Mouse (Mus musculus): ENCODE measurements around the gene Get4.

Gene Get4

DNA sequence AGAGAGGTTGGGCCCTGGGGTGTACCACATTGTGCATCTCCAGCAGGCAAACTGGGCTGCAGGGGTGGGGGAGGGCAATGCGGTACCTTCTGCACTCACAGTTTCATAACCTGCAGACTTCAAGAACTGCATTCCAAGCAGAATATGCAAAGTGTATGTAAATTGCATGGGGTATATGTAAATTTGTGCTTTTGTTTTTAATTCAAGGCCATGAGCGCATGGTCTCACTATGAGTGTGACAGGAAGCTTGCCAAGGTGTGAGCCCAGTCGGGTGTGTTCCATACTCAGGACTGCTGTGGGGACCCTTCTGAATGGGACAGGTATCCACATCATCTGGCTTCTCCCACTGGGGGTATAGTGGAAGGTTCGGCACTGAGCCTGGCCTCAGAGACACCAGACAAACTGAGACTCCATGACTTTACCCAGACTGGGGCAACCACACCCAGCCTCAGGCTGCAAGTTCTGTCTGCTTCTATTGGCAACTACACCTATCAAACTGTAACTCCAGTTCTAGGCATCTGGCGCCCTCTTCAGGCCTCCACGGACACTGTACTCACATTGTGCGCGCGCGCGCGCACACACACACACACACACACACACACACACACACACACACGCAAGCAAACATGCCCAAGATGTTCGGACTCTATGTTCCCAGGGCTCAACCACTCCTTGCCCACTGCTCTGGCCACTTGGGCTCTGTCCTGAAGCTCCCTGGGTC lies 31.5 kb downstream of the Get4 start:
- DNase-seq: no peak

DNA sequence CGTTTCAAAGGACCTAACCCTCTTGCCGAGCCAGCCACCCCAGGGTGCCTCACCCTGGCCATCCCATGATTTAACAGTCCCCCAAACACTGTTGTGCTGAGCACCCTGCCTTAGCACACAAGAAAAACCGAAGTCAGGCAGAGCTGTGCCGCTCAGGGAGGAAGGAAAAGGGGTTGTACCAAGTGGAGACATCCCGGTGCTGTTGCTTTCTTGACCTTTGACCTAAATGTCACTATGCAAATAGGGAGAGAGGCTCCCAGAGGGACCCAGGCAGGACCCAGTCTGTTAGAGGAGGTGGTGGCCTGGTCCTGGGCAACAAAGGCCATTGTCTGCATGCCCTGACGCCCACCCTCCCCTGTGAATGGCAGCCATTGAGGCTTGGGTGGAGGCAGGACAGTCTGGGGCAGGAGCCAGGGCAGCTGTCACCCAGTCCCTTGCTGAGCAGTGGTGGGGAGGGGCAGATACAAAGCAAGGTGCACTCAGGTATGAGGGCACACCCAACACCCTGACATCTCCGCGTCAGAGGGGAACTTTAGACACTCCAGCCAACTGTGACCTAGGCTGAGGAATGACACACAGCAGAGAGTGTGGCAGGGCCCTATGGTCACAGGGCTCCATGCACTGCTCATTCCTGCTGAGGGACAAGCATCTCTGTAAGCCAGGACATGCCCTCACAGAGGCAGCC lies 33.4 kb downstream of the Get4 start:
- DNase-seq: no peak

DNA sequence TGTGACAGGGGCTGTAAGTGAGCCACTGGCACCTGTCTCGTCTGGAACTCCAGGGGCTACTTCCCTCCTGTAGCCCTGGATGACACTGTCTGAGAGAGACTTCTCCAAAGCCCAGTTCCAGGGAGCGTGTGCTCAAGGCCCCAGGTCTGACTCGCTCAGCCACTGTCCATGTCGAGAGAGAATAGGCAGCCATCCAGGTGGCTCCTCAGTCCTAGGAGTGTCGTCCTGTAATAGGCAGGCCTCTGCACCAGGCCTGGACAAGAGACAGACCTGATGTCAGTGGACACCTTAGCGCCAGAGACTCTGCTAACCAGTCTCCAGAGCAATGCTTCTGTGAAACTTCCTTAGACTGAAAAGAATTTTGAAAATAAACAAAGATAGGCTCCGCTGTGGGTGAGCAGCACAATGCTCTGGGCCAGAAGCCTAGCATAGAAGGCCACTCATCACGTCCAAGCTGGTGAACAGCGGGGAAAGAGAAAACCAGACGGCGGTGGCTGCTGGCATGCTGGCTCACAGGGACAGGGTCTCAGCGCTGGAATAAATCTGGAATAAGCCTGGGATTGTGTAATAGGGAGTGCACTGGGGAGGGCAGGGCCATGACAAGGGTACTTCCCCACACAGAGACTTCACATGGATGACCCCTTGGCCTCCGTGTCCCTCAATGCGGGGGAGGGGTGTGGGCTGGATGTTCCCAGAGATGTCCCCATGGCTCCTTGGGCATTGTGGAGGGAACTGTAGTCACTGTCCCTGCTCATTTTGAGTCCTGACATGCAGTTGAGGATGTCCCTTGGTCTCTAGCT lies 34.2 kb downstream of the Get4 start:
- DNase-seq: no peak

DNA sequence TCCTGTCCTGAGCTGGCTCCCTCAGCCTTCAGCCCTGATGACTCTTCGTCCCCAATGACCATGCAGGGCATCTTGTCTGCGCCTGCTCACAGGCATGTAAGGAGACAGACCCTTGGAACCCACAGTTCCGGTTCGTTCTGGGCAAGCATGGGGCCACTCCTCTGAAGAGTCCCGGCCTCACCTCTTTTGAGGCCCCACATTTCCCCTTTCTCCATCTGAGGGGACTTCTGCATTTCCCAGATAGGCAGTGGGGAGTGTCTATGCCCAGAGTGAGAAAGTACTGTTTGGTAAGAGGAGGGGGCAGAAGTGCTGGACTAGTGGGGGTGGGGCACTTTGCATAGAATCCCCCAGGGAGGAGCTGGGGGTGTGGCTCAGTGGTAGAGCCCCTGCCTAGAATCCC lies 35.0 kb downstream of the Get4 start:
- DNase-seq: no peak

DNA sequence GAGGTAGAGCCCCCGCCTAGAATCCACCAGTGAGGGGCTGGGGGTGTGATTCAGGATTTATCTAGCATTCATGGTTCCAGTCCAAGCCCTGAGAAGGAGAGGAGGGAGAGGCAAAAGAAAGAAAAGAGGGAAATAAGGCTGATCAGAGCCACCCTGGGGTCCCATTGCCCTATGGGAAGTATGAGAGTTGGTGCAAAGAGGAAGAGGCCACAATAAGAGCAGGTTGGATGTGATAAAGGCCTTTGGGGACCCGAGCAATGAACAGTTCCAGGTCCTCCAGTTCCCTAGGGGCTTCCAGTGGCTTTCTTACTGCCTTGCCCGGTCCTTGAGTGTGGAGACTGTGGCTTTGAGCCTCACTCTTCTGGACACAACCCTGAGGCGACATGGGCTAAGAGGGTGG lies 35.7 kb downstream of the Get4 start:
- no peak for DNase-seq

DNA sequence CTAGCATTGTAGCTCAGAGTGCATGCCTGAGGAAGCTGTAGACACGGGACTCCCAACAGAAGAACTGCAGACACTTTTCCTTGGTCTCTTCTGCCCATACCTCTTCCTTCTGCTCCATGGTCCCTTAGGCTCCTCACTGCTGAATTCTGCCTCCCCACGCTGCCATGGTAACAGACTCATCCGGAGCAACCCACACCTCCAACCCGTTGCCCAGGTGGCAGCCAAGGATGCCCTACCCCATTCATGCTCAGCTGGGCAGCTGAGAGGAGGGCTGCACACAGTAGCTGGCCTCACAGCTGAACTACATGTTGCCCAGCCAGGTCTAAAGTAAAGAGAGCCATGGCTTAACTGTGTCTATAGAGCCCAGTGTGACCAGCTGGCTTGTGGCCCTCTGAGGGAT lies 36.5 kb downstream of the Get4 start:
- DNase-seq: no peak

DNA sequence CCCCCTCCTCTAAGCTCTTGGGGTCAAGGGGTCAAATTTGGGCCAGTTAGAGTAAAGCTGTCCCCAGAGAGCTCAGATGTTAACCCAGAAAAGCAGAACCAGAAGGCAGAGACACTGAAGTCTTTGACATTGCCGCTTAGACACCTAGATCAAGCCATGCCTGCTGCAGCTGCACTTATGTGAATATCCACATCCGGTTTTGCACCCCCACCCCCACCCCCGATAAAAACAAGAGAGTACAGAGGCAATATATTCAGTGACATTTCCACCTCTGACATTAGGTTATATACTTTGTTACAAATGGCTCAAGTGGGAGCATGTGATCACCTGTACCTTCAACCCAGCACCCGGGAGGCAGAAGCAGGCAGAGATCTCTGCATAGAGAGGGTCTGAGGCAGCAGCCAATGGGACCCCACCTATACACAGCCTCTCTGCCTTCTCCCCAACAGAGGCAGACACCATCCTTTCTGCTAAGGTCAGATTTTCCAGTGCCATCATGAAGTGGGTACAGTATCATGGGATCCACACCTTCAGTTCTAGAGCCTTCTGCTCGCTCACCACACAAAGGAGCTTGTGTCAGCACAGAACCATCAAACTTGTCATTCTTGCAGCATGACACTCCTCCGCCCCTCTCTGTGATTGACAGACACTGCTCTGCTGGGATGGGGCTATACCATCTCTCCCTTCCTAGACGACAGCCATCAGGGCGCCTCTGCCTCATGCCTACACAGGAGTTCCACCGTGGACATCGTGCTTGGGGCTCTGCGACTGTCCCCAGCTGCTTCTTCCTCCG lies 38.5 kb downstream of the Get4 start:
- no peak for DNase-seq

DNA sequence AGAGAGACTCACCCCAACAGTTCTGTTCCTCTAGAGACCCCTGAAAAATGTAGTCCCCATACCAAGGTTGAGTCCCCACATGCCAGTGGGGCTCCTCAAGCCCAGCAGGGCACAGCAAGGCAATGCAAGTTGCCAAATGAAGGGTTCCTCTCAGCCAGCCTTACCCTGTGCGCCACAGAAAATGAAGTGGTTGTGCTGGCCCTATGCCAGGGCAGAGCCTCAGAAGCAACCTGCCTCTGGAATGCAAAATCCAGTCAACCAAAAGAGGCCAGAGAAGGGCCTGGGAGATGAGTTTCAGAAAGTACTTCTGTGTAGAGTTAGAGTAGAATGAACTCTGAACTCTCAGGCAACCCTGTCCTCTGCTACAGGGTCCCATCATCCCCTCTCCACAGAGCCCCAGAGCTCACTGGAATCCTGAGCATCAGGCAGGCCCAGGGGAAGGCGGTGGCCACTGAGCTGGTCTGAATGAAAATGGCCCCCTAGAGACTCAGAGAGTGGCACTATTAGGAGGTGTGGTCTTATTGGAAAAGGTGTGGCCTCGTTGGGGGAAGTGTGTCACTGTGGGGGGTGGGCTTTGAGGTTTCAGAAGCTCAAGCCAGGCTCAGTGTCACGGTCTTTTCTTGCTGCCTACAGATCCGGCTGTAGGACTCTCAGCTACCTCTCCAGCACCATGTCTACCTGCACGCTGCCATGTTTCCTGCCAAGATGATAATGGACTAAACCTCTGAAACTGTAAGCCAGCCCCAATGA lies 39.9 kb downstream of the Get4 start:
- peak; percentile 77 to 79 for DNase-seq

DNA sequence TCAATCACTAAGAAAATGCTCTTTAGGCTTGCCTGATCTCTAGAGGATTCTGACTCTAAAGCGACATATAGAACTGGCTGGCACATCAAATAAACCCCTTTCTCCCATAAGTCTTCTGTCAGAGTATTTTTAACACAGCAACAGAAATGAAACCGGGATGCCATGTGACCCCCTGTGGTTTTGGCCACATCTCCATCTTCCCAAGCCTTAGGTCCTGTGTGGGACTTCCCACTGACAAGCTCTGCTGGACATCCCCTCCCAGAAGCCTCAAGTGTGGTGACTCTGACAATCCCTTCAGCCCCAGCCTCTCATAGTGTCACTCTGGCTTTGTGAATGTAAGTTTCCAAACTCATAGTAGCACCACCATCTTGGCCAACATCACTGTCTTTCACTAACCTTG lies 42.0 kb downstream of the Get4 start:
- no peak for DNase-seq

DNA sequence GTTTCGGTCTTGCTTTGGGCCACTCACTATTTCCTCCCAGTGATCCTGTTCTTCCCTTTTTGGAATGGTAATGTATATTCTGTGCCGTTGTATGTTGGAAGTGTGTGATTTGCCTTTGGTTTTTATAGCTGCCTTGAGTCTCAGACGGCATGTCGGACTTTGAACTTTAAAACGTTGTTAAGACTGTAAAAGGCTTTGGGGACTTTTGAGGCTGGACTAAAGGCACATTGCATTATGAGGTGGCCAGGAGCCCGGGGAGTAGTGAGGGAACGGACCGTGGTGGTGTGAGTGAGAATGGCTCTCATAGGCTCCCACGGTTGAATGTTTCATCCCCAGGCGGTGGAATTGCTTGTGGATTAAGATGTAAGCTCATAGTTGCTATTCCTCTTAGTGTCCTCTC lies 45.0 kb downstream of the Get4 start:
- no peak for DNase-seq

DNA sequence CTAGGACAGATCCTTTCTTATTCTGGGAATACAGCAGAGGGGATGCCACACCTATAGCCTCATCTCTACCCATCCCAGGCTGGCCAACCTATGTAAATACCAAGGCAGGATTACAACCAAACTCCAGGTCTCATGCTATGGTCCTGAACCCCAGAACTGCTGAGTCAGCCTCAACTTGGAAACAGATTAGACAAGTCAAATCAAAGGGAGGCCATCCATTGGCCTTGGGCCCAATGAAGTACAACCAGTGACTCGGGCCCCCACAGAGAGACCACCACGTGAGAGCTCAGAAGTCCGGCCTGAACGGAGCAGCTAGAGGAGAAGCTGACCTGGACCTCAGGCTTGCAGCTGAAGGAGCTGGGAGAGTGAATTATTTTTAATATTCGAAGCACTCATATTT lies 45.6 kb downstream of the Get4 start:
- no peak for DNase-seq

DNA sequence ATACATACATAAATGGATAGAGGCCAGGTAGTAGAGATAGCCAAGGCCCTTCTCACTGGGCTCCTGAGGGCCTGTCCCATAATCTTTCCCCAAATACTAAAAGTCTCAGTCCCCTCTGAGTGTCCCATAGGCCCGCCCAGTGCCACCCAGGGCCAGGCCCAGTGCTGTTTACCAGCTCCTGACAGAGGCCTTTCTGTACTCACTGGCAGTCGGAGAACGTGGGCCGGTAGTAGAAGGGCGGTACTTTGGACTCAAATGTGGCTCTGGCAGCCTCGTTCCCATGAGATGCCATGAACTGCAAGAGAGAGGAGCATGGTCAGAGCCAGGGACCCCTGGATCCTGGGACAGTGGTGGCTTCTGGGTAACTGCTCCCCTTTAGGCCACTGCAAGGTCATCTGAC lies 50.0 kb downstream of the Get4 start:
- DNase-seq: no peak

DNA sequence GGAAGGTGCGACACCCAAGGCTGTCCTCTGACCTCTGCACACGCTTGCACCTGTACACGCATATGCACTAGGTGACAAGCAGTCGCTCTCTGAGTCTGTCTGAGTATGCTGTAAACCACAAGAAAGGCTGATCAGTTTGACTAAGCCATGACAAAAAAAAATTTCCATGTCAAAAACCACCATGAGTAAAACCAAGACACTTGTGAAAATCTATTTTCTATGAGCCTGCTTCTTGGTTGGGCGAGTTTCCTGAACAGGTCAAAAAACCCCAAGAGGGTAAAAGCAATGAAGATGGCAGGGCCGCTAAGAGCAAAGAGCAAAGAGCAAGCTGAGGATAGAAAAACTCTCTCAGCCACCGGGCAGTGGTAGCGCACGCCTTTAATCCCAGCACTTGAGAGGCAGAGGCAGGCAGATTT lies 51.5 kb downstream of the Get4 start:
- DNase-seq: no peak

DNA sequence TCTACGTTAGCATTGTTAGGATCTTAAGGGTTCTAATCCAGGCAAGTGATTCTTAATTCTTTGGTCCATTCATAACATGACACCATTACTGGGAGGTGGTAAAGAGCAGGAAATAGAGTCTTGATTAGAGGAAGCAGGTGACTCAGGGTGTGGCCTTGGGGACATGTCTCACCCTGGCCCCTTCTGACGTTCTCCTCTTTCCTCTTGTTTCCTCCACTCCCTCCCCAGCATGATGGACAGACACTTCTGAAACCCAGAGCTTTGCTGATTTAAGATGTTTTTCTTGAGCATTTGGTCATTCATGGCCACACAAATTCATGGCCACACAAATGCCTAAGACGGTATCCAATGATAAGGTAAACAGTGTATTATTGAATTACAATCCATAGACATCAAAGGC lies 57.8 kb downstream of the Get4 start:
- no peak for DNase-seq

DNA sequence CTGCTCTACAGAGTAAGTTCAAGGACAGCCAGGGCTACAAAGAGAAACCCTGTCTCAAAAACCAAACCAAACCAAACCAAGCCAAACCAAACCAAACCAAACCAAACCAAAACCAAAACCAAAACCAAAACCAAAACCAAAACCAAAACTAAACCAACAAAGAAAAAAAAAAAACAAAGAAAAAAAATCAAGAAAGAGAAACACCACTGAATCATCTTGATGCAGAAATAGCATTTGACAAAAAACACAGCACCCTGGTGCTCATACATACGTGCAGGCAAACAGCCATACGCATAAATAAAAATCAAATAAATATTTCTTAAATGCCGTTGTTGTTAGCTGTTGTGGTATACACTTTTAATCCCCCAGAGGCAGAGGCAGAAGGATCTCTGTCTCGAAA lies 58.4 kb downstream of the Get4 start:
- no peak for DNase-seq

DNA sequence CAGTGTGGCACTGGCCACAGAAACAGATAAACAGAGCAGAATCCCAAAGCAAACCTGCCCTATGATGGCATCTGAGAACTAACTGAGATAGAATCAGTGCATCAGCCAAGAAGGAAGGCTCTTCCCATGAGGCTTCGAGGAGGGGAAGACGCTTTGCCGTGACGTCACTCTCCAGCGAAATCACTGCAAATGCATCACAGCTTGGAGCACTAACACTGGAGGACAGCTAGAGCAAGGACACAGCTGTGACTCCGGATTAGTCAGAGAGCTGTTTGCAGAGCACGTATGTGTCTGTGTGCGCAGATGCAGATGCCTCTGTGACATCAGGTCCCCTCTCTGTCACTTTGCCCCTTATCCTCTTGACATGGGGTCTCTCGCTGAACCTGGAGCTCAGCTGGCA lies 59.7 kb downstream of the Get4 start:
- no peak for DNase-seq

DNA sequence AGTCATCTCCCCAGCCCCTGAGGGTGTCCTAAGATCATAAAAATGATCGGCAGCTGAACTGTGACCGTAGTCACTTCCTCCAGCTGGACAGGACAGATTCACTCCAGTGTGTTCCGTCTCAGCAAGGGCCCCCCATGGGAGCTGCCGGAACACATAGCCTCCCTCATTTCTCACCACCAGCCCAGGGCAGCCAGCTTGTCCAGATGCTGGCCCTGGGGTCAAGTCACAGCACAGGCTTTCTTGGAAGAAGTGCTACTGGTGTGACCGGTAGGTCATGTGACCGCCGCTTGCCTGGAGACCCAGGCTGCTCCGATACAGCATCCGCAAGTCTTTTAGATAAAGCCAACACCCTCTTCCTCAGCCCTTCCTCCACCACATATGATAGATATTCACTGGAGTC lies 61.4 kb downstream of the Get4 start:
- peak; percentile 42 to 76 for DNase-seq

DNA sequence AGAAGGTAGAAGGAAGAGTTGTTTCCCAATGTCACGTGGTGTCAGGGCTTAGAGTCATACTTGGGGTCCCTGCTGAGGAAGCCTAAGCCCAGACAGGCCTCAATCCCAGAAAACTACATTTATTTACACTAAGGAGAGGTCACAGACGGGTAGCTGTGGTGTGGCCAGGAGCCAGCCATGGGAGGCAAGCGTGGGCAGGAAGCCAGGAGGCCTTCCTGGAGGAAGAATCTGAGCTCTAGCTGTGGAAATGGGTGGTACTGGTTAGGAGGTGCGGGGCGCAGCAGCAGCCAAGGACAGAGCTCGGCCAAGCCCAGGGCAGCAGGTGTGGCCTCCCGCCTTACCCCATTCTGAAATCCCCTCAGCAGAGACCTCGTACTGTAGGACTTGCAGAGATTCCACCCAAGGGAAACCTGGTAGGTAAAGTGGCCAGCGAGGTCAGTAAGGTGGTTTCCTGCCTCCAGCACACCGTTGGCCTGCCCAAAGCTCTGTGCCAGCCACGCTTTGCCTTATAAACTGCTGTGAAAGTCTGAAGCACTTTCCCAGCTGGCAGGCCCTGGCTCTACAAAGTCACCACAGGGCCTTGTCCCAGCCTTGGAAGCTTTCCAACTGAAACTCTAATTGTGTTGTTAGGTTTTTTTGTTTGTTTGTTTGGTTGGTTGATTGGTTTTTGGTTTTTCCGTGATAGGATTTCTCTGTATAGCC lies 63.0 kb downstream of the Get4 start:
- DNase-seq: peak; percentile 68 to 70

DNA sequence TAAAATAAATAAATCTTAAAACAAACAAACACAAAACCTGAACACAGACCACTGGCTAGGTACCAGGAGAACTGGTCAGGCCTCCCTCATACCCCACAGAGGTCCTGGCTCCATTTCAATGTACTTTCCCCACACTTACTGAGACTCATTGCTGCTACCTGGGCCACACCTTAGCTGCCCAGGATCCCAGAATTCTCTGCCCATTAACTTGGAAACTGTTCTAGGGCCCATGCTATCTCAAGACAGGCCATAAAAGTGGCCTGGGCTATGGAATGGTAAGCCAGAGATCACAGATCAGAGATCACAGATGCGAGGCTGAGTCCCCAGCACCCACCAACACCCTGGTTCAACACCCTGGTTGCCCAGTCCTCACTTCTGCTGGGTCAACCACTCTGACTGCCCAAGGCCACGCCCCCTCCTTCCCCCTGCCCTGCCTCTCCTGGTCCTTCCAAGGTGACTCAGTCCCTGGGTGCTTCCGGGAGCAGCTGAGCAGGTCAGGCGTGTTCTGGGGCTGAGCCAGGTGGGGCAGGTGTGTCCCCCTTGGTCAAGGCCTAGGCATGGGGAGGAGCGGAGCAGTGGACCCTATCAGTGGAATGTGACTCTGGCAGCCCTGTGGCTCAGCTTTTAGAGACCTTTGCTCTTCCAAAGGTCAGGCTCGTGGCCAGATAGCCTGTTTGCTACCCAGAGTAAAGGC lies 65.0 kb downstream of the Get4 start:
- DNase-seq: peak; percentile 95 to 99

DNA sequence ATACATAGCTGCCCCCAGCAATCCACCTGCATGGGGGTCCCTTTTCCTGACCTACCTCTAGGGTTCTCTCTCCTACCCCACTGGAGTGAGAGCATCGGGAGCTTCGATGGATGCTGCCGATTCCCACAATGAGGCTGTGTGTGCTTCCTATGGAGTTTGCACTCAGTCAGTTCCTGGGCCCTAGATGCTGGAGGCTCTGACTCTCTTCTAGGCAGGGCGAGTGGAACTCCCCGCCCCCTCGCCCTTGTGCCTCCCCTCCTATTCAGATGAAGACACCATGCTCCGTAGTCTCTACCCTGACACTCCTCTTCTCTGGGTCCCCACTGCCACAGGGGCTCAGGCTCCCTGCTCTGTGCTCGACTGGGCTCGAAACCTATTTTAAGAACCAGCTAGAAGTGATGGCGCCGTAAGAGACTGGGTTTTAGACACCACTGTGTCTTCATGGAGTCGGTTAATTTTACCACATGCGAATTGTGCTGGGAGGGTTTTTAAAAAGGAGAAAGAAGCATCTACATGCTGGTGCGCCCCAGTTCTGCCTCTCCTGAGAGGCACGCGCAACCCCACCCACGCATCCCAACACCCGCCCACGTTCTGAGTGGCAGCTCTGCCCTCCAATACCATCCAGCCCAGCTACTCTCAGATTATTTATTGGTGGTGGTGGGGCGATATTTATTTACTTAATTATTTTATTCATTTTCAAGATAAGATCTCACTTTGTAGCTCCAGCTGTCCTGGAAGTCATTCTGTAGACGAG lies 65.8 kb downstream of the Get4 start:
- peak; percentile 32 to 52 for DNase-seq
